Mouse (Mus musculus): ENCODE results near the gene Ttc7b. TPM values are rescaled to one million over a fixed set of nuclear protein-coding genes. Genes with fewer than 3 reads are reported as not detected.
A peak's percentile ranks its signal among the peaks of the same experiment; 100 is the strongest.

The Ttc7b gene
- total RNA-seq, 2 experiments from 2014 or later = 81.8 to 94.3 TPM

DNA sequence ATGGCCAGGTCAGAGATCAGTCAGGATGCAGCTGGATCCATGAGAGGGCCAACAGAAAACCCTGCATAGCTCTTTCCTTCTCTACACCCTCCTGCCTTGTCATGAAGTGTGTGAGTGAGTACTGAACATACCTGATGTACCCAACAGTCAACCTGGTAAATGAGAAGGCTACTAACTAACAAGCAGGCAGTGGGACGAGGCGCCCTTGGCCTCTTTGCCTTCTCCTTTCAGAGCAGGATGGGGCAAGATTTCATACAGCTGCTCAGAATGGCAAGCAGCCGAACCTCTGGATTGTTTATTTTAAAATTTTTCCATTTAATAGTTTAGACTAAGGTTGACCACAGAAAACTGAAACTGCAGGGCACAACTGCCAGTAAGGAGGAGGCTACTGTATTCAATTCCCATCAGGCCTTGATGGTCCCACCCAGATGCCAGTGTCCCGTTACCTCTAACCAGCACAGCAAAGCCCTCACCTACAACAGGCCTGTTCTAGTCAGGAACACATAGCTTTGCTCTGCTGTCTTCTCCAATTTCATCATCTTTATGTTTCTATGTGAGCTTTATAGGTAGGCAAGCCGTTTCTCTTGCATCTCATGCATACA is 121.4 kb downstream of the Ttc7b start:
- intact Hi-C loops (cut with DNase I; ENCODE audit: low total_unique reads) = no loop called here
- DNase-seq = no peak

GRCm38 (mm10) chr12:100398268-100398943 is 122.2 kb downstream of the Ttc7b start:
- intact Hi-C loops (cut with DNase I; ENCODE audit: low total_unique reads) = no loop called here
- DNase-seq = no peak

GRCm38 (mm10) chr12:100397432-100398146 is 123.0 kb downstream of the Ttc7b start:
- DNase-seq = no peak
- intact Hi-C loops (cut with DNase I; ENCODE audit: low total_unique reads) = no loop called here

GRCm38 (mm10) chr12:100396806-100397205 is 123.8 kb downstream of the Ttc7b start:
- DNase-seq = no peak
- intact Hi-C loops (cut with DNase I; ENCODE audit: low total_unique reads) = no loop called here

DNA sequence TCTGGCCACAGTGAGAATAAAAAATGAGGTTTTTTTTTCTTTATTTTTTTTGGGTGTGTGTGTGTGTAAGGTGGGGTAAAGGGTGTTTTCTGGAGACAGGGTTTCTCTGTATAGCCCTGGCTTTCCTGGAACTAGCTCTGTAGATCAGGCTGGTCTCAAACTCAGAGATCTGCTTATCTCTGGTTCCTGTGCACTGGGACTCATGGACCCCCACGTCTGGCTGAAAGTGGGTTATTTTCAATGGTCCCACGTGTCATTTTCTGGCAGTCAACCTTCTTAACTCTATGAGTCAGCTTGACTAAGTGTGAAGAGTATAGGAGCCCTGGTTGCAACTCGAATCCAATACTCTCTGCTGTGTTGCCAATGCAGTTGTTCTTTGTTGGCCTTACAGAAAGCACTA is 127.1 kb downstream of the Ttc7b start:
- intact Hi-C loops (cut with DNase I; ENCODE audit: low total_unique reads) = no loop called here
- DNase-seq = no peak

GRCm38 (mm10) chr12:100393109-100393508 is 127.5 kb downstream of the Ttc7b start:
- DNase-seq = no peak
- intact Hi-C loops (cut with DNase I; ENCODE audit: low total_unique reads) = no loop called here

DNA sequence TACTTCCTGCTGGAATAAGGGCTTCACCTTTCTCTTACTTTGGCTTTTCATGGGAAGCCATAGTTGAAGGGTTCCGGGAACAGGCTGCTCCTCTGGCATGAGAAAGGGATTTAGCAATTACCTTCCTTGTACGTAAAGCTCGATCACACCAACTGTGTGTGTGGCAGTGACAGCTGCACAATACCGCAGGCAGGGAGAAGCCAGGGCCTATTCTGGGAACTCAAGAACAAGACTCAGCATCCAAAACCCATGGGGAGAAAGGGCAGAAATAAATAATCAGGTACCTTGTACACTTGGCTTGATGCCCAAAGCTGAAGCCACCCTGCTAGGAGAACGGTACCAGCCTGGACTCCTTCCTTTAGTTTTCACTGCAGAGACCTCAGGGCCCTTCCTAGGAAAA is 128.2 kb downstream of the Ttc7b start:
- intact Hi-C loops (cut with DNase I; ENCODE audit: low total_unique reads) = no loop called here
- no peak for DNase-seq

DNA sequence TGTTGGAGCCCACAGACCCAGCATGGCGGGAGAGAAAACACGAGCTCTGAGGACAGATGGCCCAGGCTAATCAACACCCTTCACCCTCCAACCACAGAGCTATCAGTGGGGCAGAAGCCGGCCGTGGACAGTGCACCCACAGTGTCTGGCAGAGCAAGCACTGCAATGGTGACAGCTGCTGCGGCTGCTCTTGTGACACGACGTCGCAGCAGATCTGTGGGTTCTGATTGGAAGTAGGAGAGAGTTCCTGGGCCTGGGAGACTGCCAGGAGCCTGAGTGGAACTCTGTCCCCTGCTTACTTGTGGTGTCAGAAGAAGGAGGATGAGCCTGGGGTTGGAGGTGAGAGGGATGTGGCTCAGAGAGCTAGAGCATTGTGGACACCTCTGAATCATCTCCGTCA is 128.7 kb downstream of the Ttc7b start:
- intact Hi-C loops (cut with DNase I; ENCODE audit: low total_unique reads) = no loop called here
- DNase-seq = peak; percentile 33

DNA sequence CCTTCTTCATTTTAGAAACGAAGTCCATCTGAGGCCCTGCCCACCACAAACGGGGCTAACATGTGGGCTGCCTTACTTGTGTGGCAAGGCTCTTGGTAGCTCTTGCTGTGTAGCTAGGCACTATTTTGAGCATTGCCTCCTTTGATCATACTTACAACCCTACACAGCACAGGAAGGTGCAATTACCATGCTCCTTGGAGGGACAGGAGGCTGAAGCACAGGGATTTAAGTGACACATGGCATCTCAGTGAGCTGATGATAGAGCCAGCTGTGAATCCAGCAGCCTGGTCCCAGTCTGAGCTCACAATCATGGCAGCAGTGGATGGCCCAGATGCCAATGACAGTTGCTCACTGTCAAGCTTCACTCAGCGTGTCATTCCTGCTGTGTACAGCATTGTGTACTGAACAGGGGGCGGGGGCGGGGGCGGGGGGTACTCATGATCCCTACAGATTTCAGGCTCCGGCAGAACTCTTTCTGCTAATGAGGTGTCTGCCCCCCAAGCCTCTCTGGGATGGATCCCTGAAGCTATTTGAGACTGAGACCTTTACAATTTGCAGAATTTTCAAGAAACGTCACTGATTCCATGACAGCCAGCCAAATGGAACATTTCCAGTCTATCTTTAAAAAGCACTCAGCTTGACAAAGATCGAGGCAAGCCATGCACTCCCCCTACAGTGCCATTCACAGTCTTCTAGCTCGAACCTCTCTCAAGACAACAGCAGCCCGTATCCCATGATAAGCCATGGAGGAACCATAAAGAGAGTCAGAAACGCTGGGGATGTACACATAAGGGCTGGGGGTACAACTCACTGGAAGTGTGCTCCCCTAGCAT is 130.5 kb downstream of the Ttc7b start:
- intact Hi-C loops (cut with DNase I; ENCODE audit: low total_unique reads) = no loop called here
- DNase-seq = no peak

DNA sequence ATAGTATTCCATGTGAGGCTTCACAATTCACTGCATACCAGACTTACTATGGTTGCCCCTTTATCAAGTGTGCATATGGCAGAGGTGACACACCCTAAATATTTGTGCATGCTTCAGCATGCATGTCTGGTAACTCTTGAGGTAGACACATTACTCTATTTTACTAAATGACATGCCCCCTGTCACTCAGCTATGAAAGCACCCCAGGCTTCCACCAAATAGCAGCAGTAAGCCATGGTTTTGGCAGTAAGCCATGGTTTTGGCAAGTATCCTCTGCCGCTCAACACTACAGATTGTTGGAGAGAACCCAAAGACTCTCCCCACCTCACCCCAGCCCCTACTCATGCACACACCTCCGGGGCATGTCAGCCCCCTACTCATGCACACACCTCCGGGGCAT is 134.4 kb downstream of the Ttc7b start:
- DNase-seq = no peak
- intact Hi-C loops (cut with DNase I; ENCODE audit: low total_unique reads) = no loop called here

DNA sequence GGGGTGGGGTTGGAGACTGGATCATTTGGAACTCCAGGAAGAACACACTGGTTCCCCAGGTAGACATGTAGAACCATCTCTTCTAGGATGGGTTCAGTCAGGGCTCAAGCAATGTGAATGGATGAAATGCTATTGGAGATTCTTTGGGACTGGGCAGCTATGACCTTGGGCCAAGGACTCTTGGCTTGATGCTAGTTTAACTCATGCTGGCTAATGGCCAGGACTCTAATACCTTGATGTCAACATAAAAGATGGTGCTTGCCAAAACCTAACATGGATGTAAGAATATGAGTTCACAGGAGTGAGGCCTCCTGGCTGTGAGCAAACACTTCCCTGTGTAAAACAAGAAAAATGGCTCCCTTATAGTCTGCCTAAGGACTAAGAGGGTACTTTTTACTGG is 138.1 kb downstream of the Ttc7b start:
- intact Hi-C loops (cut with DNase I; ENCODE audit: low total_unique reads) = no loop called here
- no peak for DNase-seq

DNA sequence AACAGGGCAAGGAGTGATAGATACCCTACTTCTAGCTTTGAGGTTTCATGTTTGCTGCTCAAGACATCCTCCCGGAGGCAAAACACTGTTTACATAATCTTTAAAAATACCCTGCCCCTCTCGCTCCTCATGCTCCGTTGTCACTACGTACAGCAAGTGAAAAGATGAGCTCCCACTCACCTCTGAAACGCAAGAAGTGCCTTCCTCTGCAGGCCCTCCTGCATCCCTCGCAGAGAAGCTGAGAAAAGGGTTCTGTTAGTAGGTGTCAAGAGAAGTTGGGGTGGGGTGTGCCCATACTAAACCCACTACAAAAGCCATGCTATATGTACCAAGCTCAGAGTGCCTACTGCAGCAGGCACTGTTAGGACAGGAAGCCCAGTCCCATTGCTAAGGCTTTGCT is 138.7 kb downstream of the Ttc7b start:
- DNase-seq = no peak
- intact Hi-C loops (cut with DNase I; ENCODE audit: low total_unique reads) = no loop called here

- DNase-seq = no peak
- intact Hi-C loops (cut with DNase I; ENCODE audit: low total_unique reads) = no loop called here
Observed at GRCm38 (mm10) chr12:100380697-100381291, 139.8 kb downstream of the Ttc7b start.

DNA sequence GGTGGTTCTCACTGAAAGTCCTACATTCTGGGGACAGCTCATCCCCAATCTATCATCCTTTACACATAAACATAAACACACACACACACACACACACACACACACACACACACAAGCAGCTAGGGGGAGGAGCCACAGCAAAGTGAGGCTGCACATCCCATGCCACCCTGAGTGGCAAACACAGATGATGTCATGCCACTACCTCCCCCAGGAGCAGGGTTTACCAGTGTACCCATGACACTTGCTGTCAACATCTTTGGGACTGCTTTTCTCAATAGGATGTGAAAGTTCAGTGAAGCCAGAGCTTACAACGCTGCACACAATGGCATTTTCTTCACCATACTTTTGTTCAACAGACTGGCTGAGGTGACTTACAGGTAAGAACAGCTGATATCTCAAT is 140.8 kb downstream of the Ttc7b start:
- DNase-seq = no peak
- intact Hi-C loops (cut with DNase I; ENCODE audit: low total_unique reads) = no loop called here

GRCm38 (mm10) chr12:100378266-100378665 is 142.4 kb downstream of the Ttc7b start:
- no peak for DNase-seq
- intact Hi-C loops (cut with DNase I; ENCODE audit: low total_unique reads) = no loop called here

- DNase-seq = no peak
- intact Hi-C loops (cut with DNase I; ENCODE audit: low total_unique reads) = no loop called here
Observed at GRCm38 (mm10) chr12:100377791-100378190, 142.8 kb downstream of the Ttc7b start.

DNA sequence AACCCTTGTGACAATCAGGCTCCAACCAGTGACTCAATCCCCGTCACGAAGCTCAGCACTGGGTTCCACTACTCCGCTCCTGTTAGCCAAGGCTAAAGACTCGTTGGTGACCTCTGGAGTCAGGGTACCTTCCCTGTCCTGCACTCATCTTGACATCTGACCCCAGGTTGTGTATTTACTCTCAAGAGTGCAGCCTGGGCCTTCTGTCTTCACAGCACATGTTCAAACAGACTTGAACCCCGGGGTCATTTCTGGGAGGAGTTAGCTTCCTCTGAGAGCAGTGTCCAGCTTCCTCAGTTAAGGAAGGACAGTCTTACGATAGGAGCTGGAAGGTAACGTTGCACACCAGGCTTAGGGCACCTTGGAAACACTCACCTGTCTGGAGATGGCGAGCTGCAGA is 144.8 kb downstream of the Ttc7b start:
- DNase-seq = no peak
- intact Hi-C loops (cut with DNase I; ENCODE audit: low total_unique reads) = no loop called here

- DNase-seq = no peak
- intact Hi-C loops (cut with DNase I; ENCODE audit: low total_unique reads) = no loop called here
Observed at GRCm38 (mm10) chr12:100372785-100373184, 147.8 kb downstream of the Ttc7b start.

DNA sequence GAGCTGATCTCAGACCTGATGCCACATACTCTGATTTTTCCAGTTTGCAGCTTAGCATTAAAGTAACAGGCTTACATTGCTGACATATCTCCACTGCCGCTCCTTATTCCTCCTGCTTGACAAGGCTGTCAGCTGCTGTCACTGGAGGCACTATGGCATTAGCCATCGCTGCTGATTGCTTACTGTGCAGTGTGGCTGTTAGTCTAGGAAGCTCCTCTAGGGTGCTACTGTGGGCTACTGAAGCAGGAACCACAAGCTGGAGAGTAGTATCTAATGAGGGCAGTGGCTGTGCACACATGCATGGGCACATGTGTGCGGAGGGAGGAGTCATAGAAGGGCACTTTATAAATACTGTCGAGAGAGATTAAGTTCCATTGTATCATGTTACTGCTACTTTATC is 148.6 kb downstream of the Ttc7b start:
- intact Hi-C loops (cut with DNase I; ENCODE audit: low total_unique reads) = no loop called here
- no peak for DNase-seq

DNA sequence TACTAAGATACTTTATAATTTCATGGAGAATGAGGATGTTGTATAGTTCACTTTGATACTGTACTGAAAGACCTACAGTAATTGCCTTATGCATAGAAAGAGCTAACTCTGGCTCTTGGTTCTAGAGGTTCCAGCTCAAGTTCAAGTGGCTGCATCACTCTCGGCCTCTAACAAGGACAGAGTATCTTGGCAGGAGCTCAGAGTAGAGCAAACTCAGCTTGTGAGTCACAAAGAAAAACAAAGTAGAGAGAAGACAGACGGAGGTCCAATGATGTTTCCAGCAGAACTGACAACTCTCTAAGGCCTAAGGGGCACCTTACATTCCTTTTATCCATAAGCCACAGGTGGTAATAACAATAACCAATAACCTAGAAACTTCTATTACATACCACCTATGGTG is 150.8 kb downstream of the Ttc7b start:
- no peak for DNase-seq
- intact Hi-C loops (cut with DNase I; ENCODE audit: low total_unique reads) = no loop called here

Measured in gastrocnemius, postnatal 14 days (tissue).